Mouse (Mus musculus): Measurements from ENCODE around the gene Ephb1.

DNA sequence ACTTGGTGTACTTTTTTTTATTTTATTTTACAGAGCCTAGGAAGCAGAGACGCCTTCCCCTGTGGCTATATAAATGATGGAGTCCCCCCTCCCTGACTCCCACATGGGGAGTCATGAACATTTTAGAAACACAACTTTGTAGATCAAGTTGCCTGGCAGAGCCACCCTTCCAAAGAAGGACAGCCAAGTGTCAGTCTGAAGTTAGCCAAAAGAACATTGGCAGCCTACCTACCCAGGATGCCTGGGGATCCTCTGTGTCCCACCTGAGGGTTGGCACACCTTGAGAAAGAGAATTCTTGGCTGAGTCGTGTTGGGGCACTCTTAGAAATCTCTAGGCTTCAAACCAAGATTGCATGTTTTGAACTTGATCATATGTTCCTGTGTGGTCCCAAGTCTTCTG, 360.4 kb downstream of the Ephb1 start:
- no peak for TF ChIP-seq GATA1 (IDR thresholded peaks at IDR 0.05; ENCODE audit: borderline replicate concordance, low read length)
- no peak for TF ChIP-seq FLI1 (IDR thresholded peaks at IDR 0.05; ENCODE audit: low read length)

All from megakaryocyte, embryonic 14.5 days (primary cell).